Mouse (Mus musculus): ENCODE measurements at regions not wholly inside any gene's neighbourhood (a gene's known extent, or its start where the extent isn't known, plus 50 kb on each side); places are given as distances from the start of the nearest gene placed in this dataset.

DNA sequence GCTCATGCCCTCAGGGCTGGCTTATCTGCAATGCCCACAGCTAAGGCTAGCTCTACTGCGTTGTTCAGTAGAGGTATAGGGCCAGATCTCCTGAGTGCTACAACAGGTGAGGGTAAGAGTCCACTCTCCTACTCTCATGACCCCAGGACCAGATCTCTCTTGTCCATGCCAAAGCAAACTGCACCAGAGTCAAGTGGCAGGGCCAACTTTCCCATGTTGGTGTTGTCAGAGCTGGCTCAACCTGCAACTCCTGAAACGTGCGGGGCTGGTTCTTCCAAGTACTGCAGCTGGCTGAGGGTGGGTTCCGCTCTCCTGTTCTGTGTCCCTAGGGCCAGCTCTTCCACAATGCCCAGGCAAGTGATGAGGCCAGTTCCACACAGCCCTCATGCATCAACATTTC, 61.5 kb upstream of the Fxr1 start:
- TF ChIP-seq POLR2A (IDR thresholded peaks at IDR 0.05; ENCODE audit: insufficient read depth, low read depth, low read length) (no peak), CTCF (IDR thresholded peaks at IDR 0.05; ENCODE audit: insufficient read depth, low read depth, low read length) (no peak)
- Histone ChIP-seq H3K4me3 (ENCODE audit: insufficient read depth, low read depth, low read length) (no peak overlapping the region), H3K27ac (ENCODE audit: insufficient read depth, low read depth, low read length) (no peak overlapping the region), H3K4me1 (ENCODE audit: control insufficient read depth, insufficient read depth, low read length) (peaks cover 2% of the 10 kb centered on the region; the same call in 1 of the 2 replicates)
- 96% methylated on average over 4 of the region's 4 CpGs for WGBS

DNA sequence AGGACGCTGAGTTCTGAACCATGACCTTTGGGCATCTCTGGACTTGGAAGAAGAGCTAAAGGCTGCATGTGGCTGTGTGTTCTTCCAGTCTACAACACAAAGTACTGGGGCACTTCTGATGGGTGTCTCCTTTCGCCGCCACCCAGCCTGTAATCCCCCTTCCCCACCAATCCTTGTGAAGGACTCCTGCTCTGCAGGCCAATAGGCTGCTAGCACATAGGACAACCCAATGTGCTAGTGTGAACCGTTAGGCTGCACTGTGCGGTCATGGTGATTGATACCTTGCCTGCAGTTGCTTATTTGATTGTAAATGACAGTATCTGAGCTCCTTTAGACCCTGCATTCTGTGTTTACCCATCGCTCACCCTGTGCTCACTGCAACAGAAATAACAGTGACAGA, 59.5 kb upstream of the Fxr1 start:
- Histone ChIP-seq H3K27ac (ENCODE audit: insufficient read depth, low read depth, low read length) (no peak overlapping the region), H3K4me1 (ENCODE audit: control insufficient read depth, insufficient read depth, low read length) (peaks cover 2% of the 10 kb centered on the region; the same call in 1 of the 2 replicates)
- 83% methylated on average over 6 of the region's 6 CpGs for WGBS

DNA sequence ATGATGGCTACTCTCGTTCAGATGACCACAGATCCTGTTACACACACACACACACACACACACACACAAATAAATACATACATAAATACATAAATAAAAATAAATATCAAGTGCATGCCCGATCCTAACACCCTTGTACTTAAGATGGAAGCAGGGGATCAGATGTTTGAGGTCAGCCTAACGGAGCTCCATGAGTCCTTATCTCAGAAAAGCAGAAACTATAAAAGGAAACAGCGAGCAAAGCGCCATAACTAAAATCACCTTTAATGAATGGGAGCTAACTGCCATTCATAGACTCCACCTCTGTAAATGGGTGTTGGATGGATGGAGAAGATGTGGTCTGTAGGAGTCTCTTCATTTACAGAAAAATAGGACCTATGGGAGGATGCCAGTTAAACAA, 56.8 kb upstream of the Fxr1 start:
- Histone ChIP-seq H3K4me1 (ENCODE audit: control insufficient read depth, insufficient read depth, low read length) (no peaks in the 10 kb centered on the region), H3K27ac (ENCODE audit: insufficient read depth, low read depth, low read length) (no peak overlapping the region), H3K4me3 (ENCODE audit: insufficient read depth, low read depth, low read length) (no peak overlapping the region)
- TF ChIP-seq POLR2A (IDR thresholded peaks at IDR 0.05; ENCODE audit: insufficient read depth, low read depth, low read length) (no peak), CTCF (IDR thresholded peaks at IDR 0.05; ENCODE audit: insufficient read depth, low read depth, low read length) (no peak)
- WGBS, result 94% methylated on average over 5 of the region's 5 CpGs

More for the DNA sequence above, 59.5 kb upstream of the Fxr1 start:
- TF ChIP-seq POLR2A (IDR thresholded peaks at IDR 0.05; ENCODE audit: insufficient read depth, low read depth, low read length), result no peak
- no peak overlapping the region for H3K4me3 ChIP-seq (ENCODE audit: insufficient read depth, low read depth, low read length)

DNA sequence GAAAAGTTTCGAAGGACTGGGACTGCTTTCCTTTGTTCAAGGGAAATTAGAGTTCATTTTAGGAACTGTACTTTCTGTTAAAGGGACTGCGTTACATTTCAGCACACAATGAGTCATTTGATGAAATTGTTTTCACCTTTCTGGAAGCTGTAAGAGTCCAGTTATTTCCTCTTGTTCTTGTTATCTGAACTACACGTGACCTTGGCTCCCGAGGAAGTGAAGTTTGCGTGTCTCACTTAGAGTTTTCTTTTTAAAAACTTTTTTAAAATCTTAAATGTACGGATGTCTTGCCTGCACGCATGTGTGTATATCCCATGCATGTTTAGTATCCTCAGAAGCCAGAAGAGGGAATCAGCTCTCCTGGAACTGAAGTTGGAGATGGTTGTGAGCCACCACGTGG, 52.6 kb upstream of the Fxr1 start:
- no peaks in the 10 kb centered on the region for H3K4me1 ChIP-seq (ENCODE audit: control insufficient read depth, insufficient read depth, low read length)
- H3K4me3 ChIP-seq (ENCODE audit: insufficient read depth, low read depth, low read length), result no peak overlapping the region
- 80% methylated on average over 8 of the region's 8 CpGs for WGBS
- H3K27ac ChIP-seq (ENCODE audit: insufficient read depth, low read depth, low read length), result no peak overlapping the region
- TF ChIP-seq CTCF (IDR thresholded peaks at IDR 0.05; ENCODE audit: insufficient read depth, low read depth, low read length), result no peak
- TF ChIP-seq POLR2A (IDR thresholded peaks at IDR 0.05; ENCODE audit: insufficient read depth, low read depth, low read length), result no peak
